Mouse (Mus musculus) midbrain, embryonic 11.5 days (tissue): Measurements from ENCODE around the gene Psma6. TPM values are rescaled to one million over a fixed set of nuclear protein-coding genes. Genes with fewer than 3 reads are reported as not detected.

ENCODE experiments used
- ATAC-seq: fragments of 200-750 bp; cut with Nextera tagmentation; 2 replicates; pipeline ENCODE4 v1.8.0; 2017; ENCODE audit warnings: moderate TSS enrichment, moderate library complexity; ENCODE audit not compliant: low FRiP score
- DNase-seq: peaks from one replicate; pipeline ENCODE4 v3.0.0; 2015; ENCODE audit warnings: low spot score; ENCODE audit errors: missing footprints
- H3K27ac ChIP-seq: fragments of 300-500 bp; sonication (generic); 2 replicates; pipeline ENCODE4 v1.5.1; 2014; ENCODE audit warnings: low read depth, low read length
- H3K27me3 ChIP-seq: fragments of 300-500 bp; sonication (generic); 2 replicates; pipeline ENCODE4 v1.6.1; 2014; ENCODE audit warnings: mild to moderate bottlenecking, low read length, moderate library complexity, mixed read lengths; ENCODE audit not compliant: control insufficient read depth, insufficient read depth
- H3K36me3 ChIP-seq: fragments of 300-500 bp; sonication (generic); 2 replicates; pipeline ENCODE4 v1.6.1; 2014; ENCODE audit warnings: mild to moderate bottlenecking, low read length, moderate library complexity, mixed read lengths; ENCODE audit not compliant: control insufficient read depth, insufficient read depth
- H3K4me1 ChIP-seq: fragments of 300-500 bp; sonication (generic); 2 replicates; pipeline ENCODE4 v1.6.1; 2014; ENCODE audit warnings: low read length; ENCODE audit not compliant: control insufficient read depth, insufficient read depth
- H3K4me2 ChIP-seq: fragments of 300-500 bp; sonication (generic); 2 replicates; pipeline ENCODE4 v1.6.1; 2014; ENCODE audit warnings: mild to moderate bottlenecking, moderate library complexity
- H3K4me3 ChIP-seq: fragments of 300-500 bp; sonication (generic); 2 replicates; pipeline ENCODE4 v1.5.1; 2014; ENCODE audit warnings: low read depth, low read length
- H3K9ac ChIP-seq: fragments of 300-500 bp; sonication (generic); 2 replicates; pipeline ENCODE4 v1.6.1; 2014; ENCODE audit warnings: low read length
- H3K9me3 ChIP-seq: fragments of 300-500 bp; sonication (generic); 2 replicates; pipeline ENCODE4 v1.6.1; 2016; ENCODE audit warnings: low read length; ENCODE audit not compliant: control insufficient read depth
- WGBS: fragments of 180-500 bp; shearing (Covaris S2); extraction: QIAGEN DNeasy Blood & Tissue Kit; methylation state at CpG from one replicate; pipeline ENCODE4 v1.1.7; 2014; 5-methylcytosine and 5-hydroxymethylcytosine counted together
- polyA plus RNA-seq: library from polyadenylated mRNA; unstranded; fragments of >200 nt; fragmentation: Nextera tagmentation; extraction: Ambion mirVana; gene quantifications from 2 replicates; pipeline ENCODE4 v1.2.1, GENCODE M21; 2014

Gene Psma6
- polyA plus RNA-seq, 1 experiment from 2014 or later = 513 TPM

- H3K4me2 ChIP-seq = no peak overlapping the region
- H3K4me3 ChIP-seq = no peak overlapping the region
- H3K27ac ChIP-seq = no peak overlapping the region
- H3K9me3 ChIP-seq = no peaks in the 10 kb centered on the region
- WGBS = 95% methylated on average over 4 of the region's 4 CpGs
- no peaks in the 10 kb centered on the region for H3K4me1 ChIP-seq
- H3K27me3 ChIP-seq = no peaks in the 10 kb centered on the region
- H3K36me3 ChIP-seq = no peaks in the 10 kb centered on the region
- DNase-seq = no peak
- no peak overlapping the region for H3K9ac ChIP-seq
- no peak for ATAC-seq
Observed at GRCm38 (mm10) chr12:55429956-55430355, 45.9 kb downstream of the Psma6 start.

GRCm38 (mm10) chr12:55432284-55432919 is 48.4 kb downstream of the Psma6 start:
- Histone ChIP-seq H3K4me3 (no peak overlapping the region), H3K4me2 (no peak overlapping the region), H3K9ac (no peak overlapping the region), H3K27ac (no peak overlapping the region), H3K36me3 (no peaks in the 10 kb centered on the region), H3K9me3 (no peaks in the 10 kb centered on the region), H3K4me1 (no peaks in the 10 kb centered on the region; the same call in 1 of the 2 replicates), H3K27me3 (no peaks in the 10 kb centered on the region)
- ATAC-seq (no peak), DNase-seq (no peak)
- WGBS = 94% methylated on average over 7 of the region's 7 CpGs

- H3K4me1 ChIP-seq = no peaks in the 10 kb centered on the region; the same call in 1 of the 2 replicates
- no peak overlapping the region for H3K4me3 ChIP-seq
- H3K27ac ChIP-seq = no peak overlapping the region
- 93% methylated on average over 8 of the region's 8 CpGs for WGBS
- no peak overlapping the region for H3K4me2 ChIP-seq
- H3K9me3 ChIP-seq = no peaks in the 10 kb centered on the region
- no peaks in the 10 kb centered on the region for H3K36me3 ChIP-seq
- ATAC-seq = no peak
- peak; percentile 53 for DNase-seq
- H3K27me3 ChIP-seq = no peaks in the 10 kb centered on the region
- H3K9ac ChIP-seq = no peak overlapping the region
Observed at GRCm38 (mm10) chr12:55432920-55433284, 48.9 kb downstream of the Psma6 start.

GRCm38 (mm10) chr12:55433802-55434435 is 49.9 kb downstream of the Psma6 start:
- ATAC-seq (no peak), DNase-seq (peak; percentile 80)
- WGBS = 40% methylated on average over 8 of the region's 8 CpGs
- H3K27ac ChIP-seq = no peak overlapping the region
- H3K4me1 ChIP-seq = peaks cover 9% of the 10 kb centered on the region
- no peaks in the 10 kb centered on the region for H3K36me3 ChIP-seq
- no peaks in the 10 kb centered on the region for H3K27me3 ChIP-seq
- H3K9ac ChIP-seq = no peak overlapping the region
- H3K4me3 ChIP-seq = no peak overlapping the region
- H3K9me3 ChIP-seq = no peaks in the 10 kb centered on the region
- no peak overlapping the region for H3K4me2 ChIP-seq

- no peaks in the 10 kb centered on the region for H3K27me3 ChIP-seq
- no peak overlapping the region for H3K4me2 ChIP-seq
- ATAC-seq (no peak), DNase-seq (no peak)
- no peaks in the 10 kb centered on the region for H3K9me3 ChIP-seq
- no peaks in the 10 kb centered on the region for H3K36me3 ChIP-seq
- H3K9ac ChIP-seq = no peak overlapping the region
- no peak overlapping the region for H3K27ac ChIP-seq
- H3K4me1 ChIP-seq = peaks cover 9% of the 10 kb centered on the region
- no peak overlapping the region for H3K4me3 ChIP-seq
- 66% methylated on average over 1 of the region's 1 CpGs for WGBS
Observed at GRCm38 (mm10) chr12:55435080-55435479, 51.1 kb downstream of the Psma6 start.

- Histone ChIP-seq H3K27me3 (no peaks in the 10 kb centered on the region), H3K9me3 (no peaks in the 10 kb centered on the region), H3K9ac (no peak overlapping the region), H3K36me3 (no peaks in the 10 kb centered on the region), H3K27ac (no peak overlapping the region), H3K4me1 (peaks cover 9% of the 10 kb centered on the region), H3K4me3 (no peak overlapping the region), H3K4me2 (no peak overlapping the region)
- 82% methylated on average over 13 of the region's 13 CpGs for WGBS
- ATAC-seq (no peak), DNase-seq (no peak)
Observed at GRCm38 (mm10) chr12:55437122-55437826, 53.3 kb downstream of the Psma6 start.

GRCm38 (mm10) chr12:55438058-55438457 is 54.0 kb downstream of the Psma6 start:
- H3K9ac ChIP-seq = peak overlapping the region; percentile 55; the same call in 1 of the 2 replicates
- no peak overlapping the region for H3K27ac ChIP-seq
- H3K4me2 ChIP-seq = peak overlapping the region; percentile 34
- ATAC-seq (no peak), DNase-seq (no peak)
- WGBS = 59% methylated on average over 10 of the region's 10 CpGs
- H3K4me1 ChIP-seq = peaks cover 9% of the 10 kb centered on the region
- H3K36me3 ChIP-seq = no peaks in the 10 kb centered on the region
- no peak overlapping the region for H3K4me3 ChIP-seq
- H3K27me3 ChIP-seq = no peaks in the 10 kb centered on the region
- no peaks in the 10 kb centered on the region for H3K9me3 ChIP-seq

GRCm38 (mm10) chr12:55438611-55439137 is 54.7 kb downstream of the Psma6 start:
- Histone ChIP-seq H3K27me3 (no peaks in the 10 kb centered on the region), H3K4me3 (0 out of 2 replicates have a peak overlapping the region, but pooled peaks have one; percentile 0), H3K36me3 (no peaks in the 10 kb centered on the region), H3K27ac (no peak overlapping the region), H3K9me3 (no peaks in the 10 kb centered on the region), H3K4me1 (peaks cover 9% of the 10 kb centered on the region), H3K9ac (peak overlapping the region; percentile 55; the same call in 1 of the 2 replicates), H3K4me2 (peak overlapping the region; percentile 34)
- ATAC-seq = peak; percentile 85
- 3% methylated on average over 11 of the region's 11 CpGs for WGBS
- DNase-seq = peak; percentile 92

- ATAC-seq = no peak
- no peaks in the 10 kb centered on the region for H3K9me3 ChIP-seq
- DNase-seq = no peak
- WGBS = 82% methylated on average over 5 of the region's 5 CpGs
- no peaks in the 10 kb centered on the region for H3K36me3 ChIP-seq
- H3K27me3 ChIP-seq = no peaks in the 10 kb centered on the region
- H3K9ac ChIP-seq = no peak overlapping the region
- peaks cover 9% of the 10 kb centered on the region for H3K4me1 ChIP-seq
- H3K27ac ChIP-seq = no peak overlapping the region
- H3K4me3 ChIP-seq = no peak overlapping the region
- H3K4me2 ChIP-seq = no peak overlapping the region
Observed at GRCm38 (mm10) chr12:55440416-55440815, 56.4 kb downstream of the Psma6 start.
